Mouse (Mus musculus) olfactory bulb, adult 2 months (tissue): ENCODE measurements around the gene Fbrs. TPM values are rescaled to one million over a fixed set of nuclear protein-coding genes. Genes with fewer than 3 reads are reported as not detected.
A peak's percentile ranks its signal among the peaks of the same experiment; 100 is the strongest.
"Not testable (repeated sequence)": the region's sequence is repeated elsewhere in the genome, so short reads cannot be mapped to it uniquely, and the experiment has no call there.

ENCODE experiments used
- H3K27ac ChIP-seq: fragments of 200-500 bp; 2 replicates; pipeline ENCODE4 v1.5.1; 2012; ENCODE audit warnings: low read depth, low read length; ENCODE audit not compliant: insufficient read depth
- H3K4me1 ChIP-seq: fragments of 200-500 bp; 2 replicates; pipeline ENCODE4 v1.6.1; 2012; ENCODE audit warnings: low read length; ENCODE audit not compliant: control insufficient read depth, insufficient read depth
- H3K4me3 ChIP-seq: fragments of 200-500 bp; 2 replicates; pipeline ENCODE4 v1.5.1; 2012; ENCODE audit warnings: mild to moderate bottlenecking, low read depth, low read length, moderate library complexity; ENCODE audit not compliant: insufficient read depth
- CTCF ChIP-seq: fragments of 200-500 bp; IDR thresholded peaks from 2 replicates; pipeline ENCODE4 v1.5.1; 2012; ENCODE audit warnings: low read depth, mild to moderate bottlenecking, low read length, moderate library complexity; ENCODE audit not compliant: insufficient read depth
- POLR2A ChIP-seq: fragments of 200-500 bp; IDR thresholded peaks from 2 replicates; pipeline ENCODE4 v1.6.1; 2012; ENCODE audit warnings: mild to moderate bottlenecking, low read depth, low read length, moderate library complexity; ENCODE audit not compliant: insufficient read depth
- WGBS: fragments of 180-500 bp; shearing (Covaris S2); methylation state at CpG from one replicate; pipeline ENCODE4 v1.1.7; 2018; 5-methylcytosine and 5-hydroxymethylcytosine counted together
- polyA plus RNA-seq: library from polyadenylated mRNA; stranded (reverse); fragments of >200 nt; gene quantifications from 2 replicates; pipeline ENCODE4 v1.2.4, GENCODE M21; 2012; ENCODE audit warnings: low replicate concordance; ENCODE audit not compliant: missing spikeins, insufficient read depth, insufficient read length

Gene Fbrs
- polyA plus RNA-seq, 1 experiment: not detected

GRCm38 (mm10) chr7:127489982-127490381, 11.0 kb downstream of the Fbrs start:
- TF ChIP-seq CTCF (no peak), POLR2A (no peak)
- 97% methylated on average over 7 of the region's 7 CpGs for WGBS
- H3K4me3 ChIP-seq: no peak overlapping the region
- peaks cover 2% of the 10 kb centered on the region; the same call in 1 of the 2 replicates for H3K4me1 ChIP-seq
- no peak overlapping the region for H3K27ac ChIP-seq

- 70% methylated on average over 3 of the region's 3 CpGs for whole genome bisulfite sequencing
- TF ChIP-seq POLR2A: no peak
- no peak for TF ChIP-seq CTCF
Observed at GRCm38 (mm10) chr7:127491846-127492245, 12.8 kb downstream of the Fbrs start.

GRCm38 (mm10) chr7:127494648-127495047, 15.6 kb downstream of the Fbrs start:
- Histone ChIP-seq H3K4me3 (no peak overlapping the region), H3K27ac (no peak overlapping the region), H3K4me1 (no peaks in the 10 kb centered on the region)
- no peak for TF ChIP-seq CTCF
- TF ChIP-seq POLR2A: no peak

More at GRCm38 (mm10) chr7:127491846-127492245, 12.8 kb downstream of the Fbrs start:
- Histone ChIP-seq H3K4me1 (no peaks in the 10 kb centered on the region), H3K27ac (no peak overlapping the region), H3K4me3 (no peak overlapping the region)

GRCm38 (mm10) chr7:127497382-127497781, 18.4 kb downstream of the Fbrs start:
- WGBS: 77% methylated on average over 2 of the region's 2 CpGs
- no peak for TF ChIP-seq CTCF
- TF ChIP-seq POLR2A: no peak
- H3K27ac ChIP-seq: no peak overlapping the region

GRCm38 (mm10) chr7:127498407-127498806, 19.4 kb downstream of the Fbrs start:
- 30% methylated on average over 3 of the region's 3 CpGs for WGBS
- TF ChIP-seq POLR2A: no peak
- TF ChIP-seq CTCF: no peak
- Histone ChIP-seq H3K27ac (no peak overlapping the region), H3K4me1 (no peaks in the 10 kb centered on the region), H3K4me3 (no peak overlapping the region)

More at GRCm38 (mm10) chr7:127497382-127497781, 18.4 kb downstream of the Fbrs start:
- Histone ChIP-seq H3K4me3 (no peak overlapping the region), H3K4me1 (no peaks in the 10 kb centered on the region)

- no peak overlapping the region for H3K4me3 ChIP-seq
- H3K4me1 ChIP-seq: peaks cover 3% of the 10 kb centered on the region; the same call in 1 of the 2 replicates
- no peak for TF ChIP-seq CTCF
- no peak for TF ChIP-seq POLR2A
- 94% methylated on average over 3 of the region's 3 CpGs for WGBS
- no peak overlapping the region for H3K27ac ChIP-seq
Observed at GRCm38 (mm10) chr7:127508291-127508690, 29.3 kb downstream of the Fbrs start.

GRCm38 (mm10) chr7:127509830-127510229, 30.8 kb downstream of the Fbrs start:
- H3K27ac ChIP-seq, H3K4me1 ChIP-seq, H3K4me3 ChIP-seq: not testable (repeated sequence)
- 88% methylated on average over 4 of the region's 4 CpGs for WGBS

- Histone ChIP-seq H3K4me1 (peaks cover 5% of the 10 kb centered on the region; the same call in 1 of the 2 replicates), H3K27ac (no peak overlapping the region), H3K4me3 (no peak overlapping the region)
- no peak for TF ChIP-seq POLR2A
- TF ChIP-seq CTCF: no peak
- WGBS: 18% methylated on average over 8 of the region's 8 CpGs
Observed at GRCm38 (mm10) chr7:127511241-127511640, 32.2 kb downstream of the Fbrs start.

GRCm38 (mm10) chr7:127511808-127512230, 32.8 kb downstream of the Fbrs start, which contains the start of gene Srcap:
TSS of gene Srcap (plus strand) at chr7:127511983.
- Histone ChIP-seq H3K27ac (peak within 1 kb of the TSS; percentile 99), H3K4me1 (peaks cover 5% of the 10 kb centered on the region; the same call in 1 of the 2 replicates), H3K4me3 (peak within 1 kb of the TSS; percentile 99)
- under 1% methylated on average over 37 of the region's 37 CpGs for WGBS
- TF ChIP-seq CTCF (no peak), POLR2A (peak; percentile 84)
